8 mouse cellular contexts compared by ENCODE assay signal in genomic region chr19:57611291-57612178, GRCm38 (mm10). TPM values are rescaled to one million over a fixed set of nuclear protein-coding genes. Genes with fewer than 3 reads are reported as not detected.
DNase-seq lines count a peak whose midpoint lies in the region; ATAC-seq lines count a peak whose summit lies in the region.

No protein-coding gene starts in this region.

- H3K36me3 ChIP-seq in heart, embryonic 10.5 days: no peaks in the 10 kb centered on the region
- no peaks in the 10 kb centered on the region for H3K36me3 ChIP-seq in kidney, embryonic 14.5 days (ENCODE audit: control insufficient read depth, insufficient read depth, low read length)
- no peaks in the 10 kb centered on the region for H3K36me3 ChIP-seq in liver, embryonic 12.5 days
- no peaks in the 10 kb centered on the region for H3K36me3 ChIP-seq in stomach, embryonic 16.5 days (ENCODE audit: control insufficient read depth, insufficient read depth, low read length)

- H3K4me1 ChIP-seq in heart, embryonic 10.5 days: peaks cover 11% of the 10 kb centered on the region
- H3K4me1 ChIP-seq in kidney, embryonic 14.5 days (ENCODE audit: control insufficient read depth, insufficient read depth, low read length): no peaks in the 10 kb centered on the region
- H3K4me1 ChIP-seq in liver, embryonic 12.5 days: peaks cover 26% of the 10 kb centered on the region
- peaks cover 16% of the 10 kb centered on the region for H3K4me1 ChIP-seq in stomach, embryonic 16.5 days (ENCODE audit: control insufficient read depth, insufficient read depth, low read length)

- H3K27ac ChIP-seq in heart, embryonic 10.5 days: peak overlapping the region; percentile 100
- peak overlapping the region; percentile 96 for H3K27ac ChIP-seq in kidney, embryonic 14.5 days (ENCODE audit: low read depth, low read length)
- peak overlapping the region; percentile 80 for H3K27ac ChIP-seq in liver, embryonic 12.5 days
- peak overlapping the region; percentile 95 for H3K27ac ChIP-seq in stomach, embryonic 16.5 days (ENCODE audit: low read length)

- no peaks in the 10 kb centered on the region for H3K9me3 ChIP-seq in heart, embryonic 10.5 days
- no peaks in the 10 kb centered on the region for H3K9me3 ChIP-seq in kidney, embryonic 14.5 days (ENCODE audit: control insufficient read depth, low read length)
- no peaks in the 10 kb centered on the region for H3K9me3 ChIP-seq in liver, embryonic 12.5 days (replicated peaks)
- H3K9me3 ChIP-seq in stomach, embryonic 16.5 days (replicated peaks; ENCODE audit: control insufficient read depth, low read length): no peaks in the 10 kb centered on the region

- peak; percentile 83 for ATAC-seq in kidney, embryonic 14.5 days (ENCODE audit: low FRiP score, low TSS enrichment)
- ATAC-seq in liver, embryonic 12.5 days: peak; percentile 66
- peak; percentile 75 for ATAC-seq in stomach, embryonic 16.5 days (ENCODE audit: insufficient read depth, low FRiP score)

- peak overlapping the region; percentile 95 for H3K9ac ChIP-seq in kidney, embryonic 14.5 days (ENCODE audit: low read depth, low read length)
- peak overlapping the region; percentile 88 for H3K9ac ChIP-seq in liver, embryonic 12.5 days
- H3K9ac ChIP-seq in stomach, embryonic 16.5 days (ENCODE audit: low read length): peak overlapping the region; percentile 98

- H3K4me2 ChIP-seq in kidney, embryonic 14.5 days (replicated peaks; ENCODE audit: low read depth, low read length): peak overlapping the region; percentile 98
- peak overlapping the region; percentile 99 for H3K4me2 ChIP-seq in liver, embryonic 12.5 days
- peak overlapping the region; percentile 84 for H3K4me2 ChIP-seq in stomach, embryonic 16.5 days (ENCODE audit: low read depth, low read length)

- peak overlapping the region; percentile 82 for H3K4me3 ChIP-seq in heart, embryonic 10.5 days
- H3K4me3 ChIP-seq in kidney, embryonic 14.5 days (ENCODE audit: low read length): peak overlapping the region; percentile 91
- peak overlapping the region; percentile 86 for H3K4me3 ChIP-seq in liver, embryonic 12.5 days
- H3K4me3 ChIP-seq in stomach, embryonic 16.5 days (replicated peaks; ENCODE audit: low read length): peak overlapping the region; percentile 88

- peak; percentile 81 for DNase-seq in A20 (ENCODE audit: low read depth, low spot score)
- peak; percentile 73 for DNase-seq in adrenal gland, adult 2 months
- DNase-seq in embryo, embryonic 9.5 days (ENCODE audit: extremely low spot score): peak; percentile 69
- peak; percentile 82 for DNase-seq in heart, embryonic 10.5 days (ENCODE audit: low spot score)
- DNase-seq in naive thymus-derived CD4-positive, alpha-beta T cell, adult 2 months (ENCODE audit: low read depth): peak; percentile 67

- H3K27me3 ChIP-seq in heart, embryonic 10.5 days (ENCODE audit: insufficient read depth, poor library complexity, severe bottlenecking): no peaks in the 10 kb centered on the region
- no peaks in the 10 kb centered on the region for H3K27me3 ChIP-seq in kidney, embryonic 14.5 days (ENCODE audit: control insufficient read depth, insufficient read depth, low read length)
- H3K27me3 ChIP-seq in liver, embryonic 12.5 days (replicated peaks): peaks cover 18% of the 10 kb centered on the region
- H3K27me3 ChIP-seq in stomach, embryonic 16.5 days (ENCODE audit: control insufficient read depth, insufficient read depth, low read length): no peaks in the 10 kb centered on the region

- 2% methylated on average over 57 of the region's 57 CpGs for WGBS in heart, embryonic 10.5 days
- 1% methylated on average over 50 of the region's 57 CpGs for WGBS in kidney, embryonic 14.5 days
- 2% methylated on average over 55 of the region's 57 CpGs for WGBS in liver, embryonic 12.5 days (ENCODE audit: insufficient replicate concordance)
- under 1% methylated on average over 56 of the region's 57 CpGs for WGBS in stomach, embryonic 16.5 days

RNA-seq across cellular contexts. Expression of gene Atrnl1, which starts 0.7 kb away (rescaled TPM):
- total RNA-seq in adrenal gland, adult 2 months (2021): 10 to 100 TPM; 23.4 to 24.4 TPM
- polyA plus RNA-seq in adrenal gland, adult 2 months (2012; rRNA removed): 5.7 and 6.0 TPM in 2 replicates
- polyA plus RNA-seq in heart, embryonic 10.5 days (2016; fragmentation: Nextera tagmentation; extraction: Ambion mirVana): 3.2 and 5.1 TPM in 2 replicates
- polyA plus RNA-seq in kidney, embryonic 14.5 days (2014; fragmentation: Nextera tagmentation; extraction: Ambion mirVana): 8.0 and 10.5 TPM in 2 replicates
- 1.8 and 2.0 TPM in 2 replicates for polyA plus RNA-seq in liver, embryonic 12.5 days (2016; fragmentation: Nextera tagmentation; extraction: Ambion mirVana)
- polyA plus RNA-seq in stomach, embryonic 16.5 days (2015; fragmentation: Nextera tagmentation; extraction: Ambion mirVana): 5.5 and 5.7 TPM in 2 replicates

Comparison
In these comparisons a context has a peak if more than half of its experiments do, and no peak if none do; other contexts are left out.
1. Peak in every context shown above with its lines: DNase-seq, ATAC-seq, H3K4me3 ChIP-seq and H3K27ac ChIP-seq.